Mouse (Mus musculus) embryonic stem cell, embryonic (primary cell): ENCODE results near the gene Plekha7.

Experiments used
- CTCF ChIA-PET, 4 experiments: fragments of 300-600 bp in 2 of 4; fragments of 350-600 bp in 2 of 4; sonication (Branson Sonifier 250); formaldehyde crosslinking; loops; one replicate each; lab custom pipeline; 2022; ENCODE audit warnings: inconsistent platforms in 2 of 4; lab: Charles Lee
- POLR2A ChIA-PET, 4 experiments: fragments of 300-600 bp in 2 of 4; fragments of 350-600 bp in 2 of 4; sonication (Branson Sonifier 250); formaldehyde crosslinking; loops; one replicate each; lab custom pipeline; 2022; ENCODE audit warnings: antibody characterized with exemption in 4 of 4, inconsistent platforms in 1 of 4; lab: Charles Lee

The Plekha7 gene

DNA sequence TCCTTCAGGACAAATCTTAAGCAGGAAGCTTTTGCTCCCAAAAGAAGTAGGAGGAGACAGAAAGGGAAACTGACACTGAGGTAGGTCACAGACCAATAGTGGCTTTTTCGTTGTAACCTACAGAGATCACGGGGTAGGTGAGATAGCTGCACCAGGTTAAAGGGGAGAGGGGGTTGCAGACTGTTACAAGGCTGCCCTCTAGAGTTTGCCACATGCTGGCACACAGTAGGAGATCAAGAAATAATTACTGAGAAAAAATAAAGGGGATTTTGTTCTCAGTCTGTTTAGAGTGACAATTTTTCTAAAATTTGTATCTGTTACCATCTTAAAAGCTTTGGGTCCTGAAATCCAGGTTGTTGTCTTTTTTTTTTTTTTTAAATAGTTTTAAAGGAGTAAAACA lies 109.3 kb downstream of the Plekha7 start:
- POLR2A ChIA-PET = interaction anchor here in 2 of 4 experiments (0.6 to 2.1 kb wide), 22 partner anchors 9 to 134 kb away, joined by 3 to 7 read pairs (median 4); partner anchors contain the start of gene Plekha7 (in 1 of the 2)
- CTCF ChIA-PET = interaction anchor here (0.6 to 2.5 kb wide), 19 partner anchors 10 to 131 kb away, joined by 3 to 14 read pairs (median 4); no protein-coding TSS in a partner anchor

GRCm38 (mm10) chr7:116198407-116198806 lies 109.8 kb downstream of the Plekha7 start:
- POLR2A ChIA-PET = interaction anchor here in 2 of 4 experiments (0.6 to 2.1 kb wide), 23 partner anchors 9 to 134 kb away, joined by 3 to 7 read pairs (median 3); partner anchors contain the start of gene Plekha7 (in 1 of the 2)
- CTCF ChIA-PET = interaction anchor here in 3 of 4 experiments (0.6 to 2.5 kb wide), 17 partner anchors 11 to 410 kb away, joined by 3 to 14 read pairs (median 4); no protein-coding TSS in a partner anchor

DNA sequence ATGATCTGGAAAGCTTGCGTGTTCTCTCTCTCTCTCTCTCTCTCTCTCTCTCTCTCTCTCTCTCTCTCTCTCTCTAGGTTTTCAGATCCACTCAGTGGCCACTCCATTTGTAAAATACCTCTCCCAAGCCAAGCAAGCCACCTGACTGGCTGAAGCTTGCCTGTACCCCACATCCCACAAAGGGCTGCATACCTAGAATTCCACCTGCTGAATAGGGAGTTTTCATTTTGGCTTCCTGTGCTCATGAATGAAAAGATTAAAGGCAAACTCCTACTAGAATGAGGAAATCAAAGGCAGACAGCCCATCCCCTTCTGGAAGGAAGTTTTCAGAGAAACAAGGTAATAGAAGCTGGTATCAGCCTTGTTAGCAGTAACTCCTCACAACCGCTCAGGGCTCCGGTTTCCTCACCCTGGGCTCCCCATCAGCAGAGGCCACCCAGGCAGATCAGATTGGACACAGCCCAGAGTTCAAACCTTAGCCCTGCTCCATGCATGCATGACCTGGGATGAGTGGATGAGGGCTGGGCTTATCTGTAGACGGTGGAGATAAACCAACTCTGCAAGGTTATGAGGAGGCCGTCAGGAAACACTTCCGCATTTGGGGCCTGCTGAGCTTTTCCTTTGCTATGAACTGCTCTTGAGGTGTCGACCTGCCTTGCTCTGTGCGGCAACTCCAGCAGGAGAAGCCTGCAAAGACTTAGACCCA lies 111.0 kb downstream of the Plekha7 start:
- ChIA-PET CTCF (interaction anchor here in 2 of 4 experiments (0.6 to 2.5 kb wide), 5 partner anchors 9 to 52 kb away, joined by 3 to 14 read pairs (median 3); no protein-coding TSS in a partner anchor), POLR2A (interaction anchor here in 3 of 4 experiments (0.7 to 2.0 kb wide), 17 partner anchors 9 to 98 kb away, joined by 3 to 10 read pairs (median 4); no protein-coding TSS in a partner anchor)

GRCm38 (mm10) chr7:116194996-116195395 lies 113.2 kb downstream of the Plekha7 start:
- CTCF ChIA-PET = interaction anchor here in 2 of 4 experiments (1.2 to 2.1 kb wide), 3 partner anchors 39 to 414 kb away, joined by 3 to 6 read pairs (median 4); no protein-coding TSS in a partner anchor
- POLR2A ChIA-PET = interaction anchor here in 2 of 4 experiments (0.5 to 1.6 kb wide), 5 partner anchors 22 to 1998 kb away, joined by 3 read pairs; partner anchors contain the start of gene Plekha7 (in 1 of the 2)

DNA sequence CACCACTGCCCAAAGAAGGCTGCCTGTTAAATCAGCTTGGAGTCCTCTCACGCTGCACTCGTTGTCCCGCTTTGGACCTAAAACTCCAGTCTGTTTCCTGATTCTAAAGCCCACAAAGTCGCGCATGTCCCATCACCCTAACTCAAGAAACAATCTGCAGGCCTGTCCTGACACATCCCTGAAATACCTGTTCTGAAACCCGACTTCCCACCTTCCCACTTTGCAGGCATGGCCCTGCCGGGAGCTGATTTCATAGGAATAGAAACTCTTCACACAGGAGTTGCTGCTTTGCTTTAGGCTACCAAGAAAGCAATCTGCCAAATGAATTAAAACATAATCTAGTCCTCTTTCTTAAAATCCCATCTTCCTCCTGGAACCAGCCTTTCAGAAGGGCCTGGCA lies 115.2 kb downstream of the Plekha7 start:
- ChIA-PET CTCF (interaction anchor here in 1 of 4 experiments (1.2 to 2.1 kb wide), 2 partner anchors 31 to 37 kb away, joined by 3 to 6 read pairs; no protein-coding TSS in a partner anchor), POLR2A (interaction anchor here in 1 of 4 experiments (1.3 to 3.9 kb wide), 3 partner anchors 11 to 45 kb away, joined by 3 to 13 read pairs (median 3); no protein-coding TSS in a partner anchor)

DNA sequence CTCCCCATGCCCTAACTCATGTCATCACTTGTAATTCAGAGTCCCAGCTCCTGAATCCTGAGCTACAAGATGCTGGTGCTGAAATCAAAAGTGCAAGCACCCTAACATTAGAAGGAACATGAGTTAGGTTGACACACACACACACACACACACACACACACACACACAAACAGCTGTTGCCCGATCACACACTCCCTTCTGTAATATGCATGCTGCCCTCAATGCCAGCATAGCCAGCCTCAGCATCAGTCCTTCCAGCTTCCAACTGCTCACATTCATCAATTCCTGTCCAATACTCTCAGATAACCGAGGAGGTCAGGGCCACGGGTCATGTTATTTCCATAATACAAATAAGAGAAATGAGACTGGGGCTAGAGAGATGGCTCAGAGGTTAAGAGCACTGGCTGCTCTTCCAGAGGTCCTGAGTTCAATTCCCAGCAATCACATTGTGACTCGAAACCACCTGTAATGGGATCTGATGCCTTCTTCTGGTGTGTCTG lies 116.0 kb downstream of the Plekha7 start:
- CTCF ChIA-PET = interaction anchor here in 1 of 4 experiments (2.1 kb wide), 1 partner anchor 36 kb away, joined by 7 read pairs; no protein-coding TSS in a partner anchor
- POLR2A ChIA-PET = interaction anchor here (0.6 to 3.9 kb wide), 13 partner anchors 9 to 141 kb away, joined by 3 to 13 read pairs (median 3); no protein-coding TSS in a partner anchor

DNA sequence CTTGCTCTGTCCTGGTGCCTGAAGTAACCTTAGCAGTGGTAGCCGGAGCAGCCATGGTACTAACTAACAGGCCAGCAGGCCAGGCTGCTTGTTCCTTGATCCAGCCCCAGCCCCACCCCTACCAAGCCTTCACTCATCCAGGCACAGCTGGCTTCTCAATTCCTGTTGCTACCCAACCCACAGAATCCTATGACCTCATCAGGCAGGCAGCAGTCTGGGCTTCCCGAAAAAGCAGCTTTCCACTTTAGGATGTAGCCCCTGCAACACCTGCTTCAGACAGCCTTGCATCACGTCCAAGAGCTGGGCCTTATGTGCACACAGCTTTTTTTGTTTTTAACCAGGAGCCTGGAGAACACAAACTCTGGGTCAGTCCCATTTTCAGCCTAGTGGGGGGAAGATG lies 117.0 kb downstream of the Plekha7 start:
- CTCF ChIA-PET = interaction anchor here in 2 of 4 experiments (0.6 to 2.1 kb wide), 3 partner anchors 30 to 77 kb away, joined by 3 to 7 read pairs (median 3); no protein-coding TSS in a partner anchor

GRCm38 (mm10) chr7:116189708-116190107 lies 118.5 kb downstream of the Plekha7 start:
- POLR2A ChIA-PET = interaction anchor here in 2 of 4 experiments (1.4 to 3.9 kb wide), 4 partner anchors 13 to 53 kb away, joined by 3 to 13 read pairs (median 6); no protein-coding TSS in a partner anchor
- CTCF ChIA-PET = interaction anchor here in 1 of 4 experiments (0.6 kb wide), 1 partner anchor 26 kb away, joined by 4 read pairs; no protein-coding TSS in a partner anchor

More for the DNA sequence above, 117.0 kb downstream of the Plekha7 start:
- POLR2A ChIA-PET = interaction anchor here in 3 of 4 experiments (0.7 to 3.9 kb wide), 14 partner anchors 10 to 252 kb away, joined by 3 to 13 read pairs (median 4); partner anchors contain the start of gene Pik3c2a (in 1 of the 3)

GRCm38 (mm10) chr7:116188391-116188790 lies 119.8 kb downstream of the Plekha7 start:
- POLR2A ChIA-PET = interaction anchor here (0.6 to 2.2 kb wide), 17 partner anchors 8 to 120 kb away, joined by 3 to 10 read pairs (median 4); partner anchors contain the start of gene Plekha7 (in 1 of the 4)
- CTCF ChIA-PET = interaction anchor here in 3 of 4 experiments (0.5 to 1.8 kb wide), 5 partner anchors 9 to 32 kb away, joined by 3 to 6 read pairs (median 3); no protein-coding TSS in a partner anchor

GRCm38 (mm10) chr7:116187521-116187920 lies 120.7 kb downstream of the Plekha7 start:
- POLR2A ChIA-PET = interaction anchor here in 3 of 4 experiments (0.6 to 2.2 kb wide), 15 partner anchors 9 to 120 kb away, joined by 3 to 10 read pairs (median 4); partner anchors contain the start of gene Plekha7 (in 1 of the 3)

DNA sequence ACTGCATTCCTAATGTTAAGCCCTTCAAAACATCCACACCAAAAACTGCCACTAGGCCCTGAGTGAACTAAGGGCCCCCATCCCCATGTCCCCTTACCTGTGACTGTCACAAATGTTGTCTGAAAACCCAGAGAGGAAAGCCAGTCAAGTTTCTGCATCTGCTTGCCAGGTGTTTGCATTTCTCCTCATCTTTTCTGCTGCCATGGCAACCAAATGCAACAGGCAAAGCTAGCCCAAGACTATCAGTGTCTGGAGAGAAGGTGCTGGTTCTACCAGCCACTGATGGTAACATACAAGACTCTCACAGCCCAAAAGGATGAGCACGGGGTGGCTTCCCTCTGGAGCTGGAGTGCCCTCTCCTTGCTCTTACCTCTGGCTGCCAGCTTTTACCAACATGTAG lies 121.3 kb downstream of the Plekha7 start:
- ChIA-PET POLR2A (interaction anchor here in 2 of 4 experiments (1.1 to 1.8 kb wide), 6 partner anchors 10 to 26 kb away, joined by 3 to 10 read pairs (median 4); no protein-coding TSS in a partner anchor), CTCF (interaction anchor here in 2 of 4 experiments (1.7 to 1.8 kb wide), 3 partner anchors 12 to 31 kb away, joined by 5 to 6 read pairs (median 6); no protein-coding TSS in a partner anchor)

More at GRCm38 (mm10) chr7:116187521-116187920, 120.7 kb downstream of the Plekha7 start:
- CTCF ChIA-PET = interaction anchor here in 2 of 4 experiments (1.7 to 1.8 kb wide), 3 partner anchors 11 to 32 kb away, joined by 5 to 6 read pairs (median 6); no protein-coding TSS in a partner anchor

- POLR2A ChIA-PET = interaction anchor here in 2 of 4 experiments (0.6 to 1.5 kb wide), 3 partner anchors 11 to 280 kb away, joined by 3 to 4 read pairs (median 4); no protein-coding TSS in a partner anchor
- CTCF ChIA-PET = interaction anchor here in 1 of 4 experiments (1.7 kb wide), 1 partner anchor 30 kb away, joined by 6 read pairs; no protein-coding TSS in a partner anchor
These were observed 122.0 kb downstream of the Plekha7 start for GRCm38 (mm10) chr7:116186156-116186555.

GRCm38 (mm10) chr7:116184358-116185057 lies 123.7 kb downstream of the Plekha7 start:
- CTCF ChIA-PET = interaction anchor here in 2 of 4 experiments (0.5 to 1.5 kb wide), 4 partner anchors 23 to 452 kb away, joined by 3 to 5 read pairs (median 4); no protein-coding TSS in a partner anchor
- POLR2A ChIA-PET = interaction anchor here in 3 of 4 experiments (0.6 to 1.6 kb wide), 13 partner anchors 9 to 151 kb away, joined by 3 to 5 read pairs (median 3); no protein-coding TSS in a partner anchor

DNA sequence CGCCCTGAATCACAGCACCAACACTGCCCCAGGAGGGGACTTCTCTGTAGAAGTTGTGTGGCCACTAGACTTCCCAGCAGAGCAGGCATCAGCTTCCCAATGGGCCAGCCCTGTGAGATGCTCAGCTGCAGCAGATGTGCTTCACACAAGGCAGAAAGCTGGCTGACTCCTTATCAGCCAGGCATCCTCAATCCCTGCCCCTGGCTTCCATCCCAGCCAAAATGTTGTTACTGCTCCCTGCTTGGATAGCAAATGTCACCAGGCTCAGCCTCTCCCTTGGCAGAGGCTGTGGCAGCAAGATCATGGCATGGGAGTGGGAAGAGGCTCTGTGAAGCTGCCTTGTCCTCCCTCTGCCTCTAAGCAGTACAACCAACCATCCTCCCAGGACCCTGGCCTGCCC lies 125.7 kb downstream of the Plekha7 start:
- ChIA-PET POLR2A (interaction anchor here in 3 of 4 experiments (0.8 to 3.1 kb wide), 8 partner anchors 9 to 59 kb away, joined by 3 to 11 read pairs (median 4); no protein-coding TSS in a partner anchor), CTCF (interaction anchor here in 1 of 4 experiments (1.0 to 1.3 kb wide), 2 partner anchors 9 to 16 kb away, joined by 3 to 4 read pairs; no protein-coding TSS in a partner anchor)

DNA sequence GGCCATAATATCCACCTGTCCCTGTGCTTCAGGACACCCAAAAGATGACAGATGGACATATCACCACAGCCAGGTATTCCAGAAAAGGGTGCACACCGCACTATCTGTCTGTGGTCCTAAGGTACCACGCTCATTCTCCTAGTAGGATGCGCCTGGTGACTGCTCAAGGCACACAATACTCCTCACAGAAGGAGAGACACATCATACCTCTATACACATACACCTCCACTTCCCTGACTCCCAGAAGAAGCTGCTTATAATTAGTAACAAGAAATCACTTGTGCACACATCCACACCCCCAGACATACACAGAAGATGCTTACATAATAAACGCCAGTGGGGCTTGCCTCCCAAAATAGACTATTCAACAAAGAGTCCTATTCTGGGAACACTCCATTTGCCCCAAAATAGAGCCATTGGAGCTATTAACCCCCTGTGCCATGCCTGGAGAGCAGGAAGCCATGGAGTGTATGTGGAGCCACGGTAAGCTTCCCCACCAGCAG lies 126.7 kb downstream of the Plekha7 start:
- CTCF ChIA-PET = interaction anchor here in 2 of 4 experiments (0.7 to 1.3 kb wide), 2 partner anchors 8 to 25 kb away, joined by 3 to 4 read pairs; no protein-coding TSS in a partner anchor
- POLR2A ChIA-PET = interaction anchor here in 3 of 4 experiments (0.8 to 3.1 kb wide), 12 partner anchors 9 to 119 kb away, joined by 3 to 11 read pairs (median 4); no protein-coding TSS in a partner anchor

- ChIA-PET CTCF (no interaction called here), POLR2A (no interaction called here)
These were observed 129.3 kb downstream of the Plekha7 start for GRCm38 (mm10) chr7:116178916-116179315.
